Mouse (Mus musculus): ENCODE measurements around the gene Serpina3a. TPM values are rescaled to one million over a fixed set of nuclear protein-coding genes. Genes with fewer than 3 reads are reported as not detected.
A peak's percentile ranks its signal among the peaks of the same experiment; 100 is the strongest.
"Not testable (repeated sequence)": the region's sequence is repeated elsewhere in the genome, so short reads cannot be mapped to it uniquely, and the experiment has no call there.

Gene Serpina3a
- total RNA-seq (2021) = not detected
- long read RNA-seq, experiment 1 = 0 reads
- long read RNA-seq, experiment 2 = 0 reads

DNA sequence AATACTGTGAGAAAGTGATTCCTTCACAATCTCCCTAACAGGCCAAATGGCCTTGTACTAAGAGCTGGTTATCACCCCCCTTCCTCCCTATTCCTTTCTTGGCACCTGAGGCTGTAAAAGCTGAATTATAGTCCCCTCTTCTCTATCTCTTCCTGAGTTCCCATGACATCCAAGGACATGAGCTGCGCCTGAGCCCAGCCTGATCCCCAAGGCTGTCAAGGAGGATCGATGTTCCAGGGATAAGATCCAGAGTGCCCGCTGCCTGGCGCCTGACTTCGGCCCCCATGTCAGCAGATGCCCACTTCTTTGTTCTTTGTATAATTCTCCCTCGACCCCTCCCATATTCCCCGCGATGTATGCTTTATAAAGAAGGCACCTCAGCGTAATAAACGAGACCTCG, at the start of gene Serpina3a:
Serpina3a (plus strand) TSS at position 392 of the 400 bp plus-strand sequence.
- not testable (repeated sequence) for DNase-seq

DNA sequence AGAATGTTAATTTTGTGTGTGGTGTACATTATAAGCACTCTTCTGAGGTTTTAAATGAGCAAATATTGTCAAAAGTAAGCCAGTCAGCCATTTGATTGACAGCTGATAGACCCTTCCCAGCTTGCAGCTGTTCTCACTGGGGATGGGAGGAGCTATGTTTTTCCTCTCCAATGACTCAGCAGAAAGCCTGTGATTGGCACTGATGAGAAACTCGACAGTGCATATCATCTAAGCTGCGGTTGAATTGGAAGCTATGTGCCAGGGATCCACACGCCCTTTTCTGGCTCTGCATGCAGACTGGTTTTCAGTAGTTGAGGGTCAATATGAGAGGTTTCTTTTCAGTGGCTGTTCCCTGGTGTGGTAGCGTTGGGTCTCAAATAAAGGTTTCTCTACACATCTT, 48.0 kb upstream of the Serpina3a start:
- DNase-seq = peak in 1 of 2 experiments; percentile 18

DNA sequence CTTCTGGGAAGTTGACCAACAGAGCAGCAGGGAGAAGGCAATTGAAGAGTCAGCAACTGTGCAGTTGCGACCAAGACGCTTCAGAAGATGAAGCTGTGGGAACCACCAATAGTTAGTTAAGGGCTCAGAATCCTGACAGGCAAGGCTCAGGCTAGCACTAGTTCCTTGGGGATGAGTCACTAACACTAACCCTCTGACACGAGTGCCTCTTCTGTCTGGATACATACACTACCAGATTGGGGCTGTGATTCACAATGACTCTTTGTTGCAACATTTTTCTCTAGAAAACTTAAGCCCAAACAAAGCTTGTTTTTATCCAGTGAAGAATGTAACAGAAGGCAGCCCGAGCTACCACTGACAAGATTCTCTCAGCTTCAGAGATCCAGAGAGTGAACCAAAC, 47.5 kb upstream of the Serpina3a start:
- peak in 1 of 2 experiments; percentile 19 for DNase-seq

DNA sequence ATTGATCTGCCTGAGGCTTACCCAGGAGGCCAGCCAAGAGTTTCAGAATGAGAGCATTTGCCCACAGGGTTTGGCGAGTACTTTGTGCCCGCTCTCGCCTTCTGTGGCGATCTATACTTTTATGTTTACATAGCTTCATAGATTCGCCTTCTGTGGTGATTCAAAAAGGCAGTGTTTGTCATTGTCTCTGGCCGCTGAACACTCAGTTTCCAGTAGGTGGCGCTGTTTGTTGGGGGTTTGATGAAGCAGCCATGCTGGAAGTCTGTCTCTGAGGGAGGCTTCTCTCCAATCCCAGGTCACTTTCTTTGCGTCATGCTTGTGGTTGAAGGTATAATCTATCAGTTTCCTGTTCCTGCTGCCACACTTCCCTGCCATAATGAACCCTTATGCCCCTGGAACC, 46.3 kb upstream of the Serpina3a start:
- peak; percentile 55 to 80 for DNase-seq

DNA sequence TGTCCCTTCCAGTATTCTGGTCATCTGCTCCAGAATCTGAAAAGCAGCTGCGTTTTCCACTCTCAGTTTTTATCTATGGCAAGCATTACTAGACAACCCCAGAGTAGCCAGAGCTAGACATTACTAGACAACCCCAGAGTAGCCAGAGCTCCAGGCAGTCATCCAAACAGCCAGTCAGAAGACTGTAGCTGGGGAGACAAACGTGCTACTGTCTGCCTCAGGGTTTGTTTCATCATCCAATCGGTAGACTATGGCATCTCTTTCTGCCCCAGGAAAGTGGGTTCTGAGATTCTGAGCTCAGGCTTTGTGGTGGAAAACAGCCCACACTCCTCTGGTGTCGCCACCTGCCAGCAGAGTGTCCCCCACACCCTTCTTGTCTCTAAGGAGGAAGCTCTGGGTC, 45.0 kb upstream of the Serpina3a start:
- peak; percentile 76 to 84 for DNase-seq

DNA sequence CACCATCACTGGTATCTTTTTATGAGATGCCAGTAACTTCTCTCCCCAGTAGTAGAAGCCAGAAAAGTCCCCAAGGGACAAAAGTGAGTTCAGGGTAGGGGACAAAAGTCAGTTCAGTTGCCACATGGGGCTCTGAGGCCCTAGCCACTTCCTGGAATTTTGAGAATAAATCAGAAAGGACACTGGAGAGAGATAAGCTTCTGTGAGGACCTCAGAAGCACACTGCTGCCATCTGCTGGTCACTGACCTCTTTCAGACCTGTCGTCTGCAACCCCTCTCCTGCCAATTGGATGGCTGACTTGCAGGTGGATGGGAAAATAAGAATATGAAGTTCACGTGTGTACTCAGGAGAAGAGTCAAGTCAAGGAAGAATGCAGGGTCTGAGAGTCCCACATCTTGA, 42.9 kb upstream of the Serpina3a start:
- DNase-seq = peak; percentile 62 to 87

DNA sequence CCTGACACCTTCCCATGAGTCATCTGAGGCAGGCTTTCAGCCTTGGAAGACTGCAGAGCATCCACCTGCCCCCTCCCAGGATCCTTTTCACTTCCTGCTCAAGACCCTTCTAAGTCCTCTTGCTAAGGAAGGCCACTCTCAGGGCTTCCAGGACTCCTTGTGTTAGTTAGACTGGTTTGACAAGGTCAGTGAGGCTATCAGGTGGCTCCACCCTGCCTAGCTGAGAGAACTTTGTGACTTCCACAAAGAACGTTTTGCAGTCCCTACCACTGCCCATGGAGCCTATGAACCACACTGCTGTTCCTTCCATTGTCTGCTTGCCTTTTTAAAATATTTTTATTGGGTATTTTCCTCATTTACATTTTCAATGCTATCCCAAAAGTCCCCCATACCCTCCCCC, 40.8 kb upstream of the Serpina3a start:
- no peak for DNase-seq

DNA sequence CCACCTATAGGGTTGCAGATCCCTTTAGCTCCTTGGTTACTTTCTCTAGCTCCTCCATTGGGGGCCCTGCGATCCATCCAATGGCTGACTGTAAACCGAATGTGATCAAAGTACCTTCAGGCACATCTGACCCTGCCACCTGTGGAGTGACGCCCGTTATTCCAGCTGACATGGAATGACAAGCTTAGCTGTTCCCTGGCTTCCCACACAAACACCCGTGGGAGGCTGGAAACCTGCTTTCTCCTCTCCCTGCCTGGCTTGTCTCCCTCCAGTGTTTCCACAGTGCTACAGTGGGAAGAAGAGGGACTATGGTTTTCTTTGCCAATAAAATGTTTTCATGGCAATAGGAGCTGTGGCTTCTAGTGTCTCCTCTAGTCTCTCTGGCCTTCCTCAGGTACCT, 40.2 kb upstream of the Serpina3a start:
- DNase-seq = no peak

DNA sequence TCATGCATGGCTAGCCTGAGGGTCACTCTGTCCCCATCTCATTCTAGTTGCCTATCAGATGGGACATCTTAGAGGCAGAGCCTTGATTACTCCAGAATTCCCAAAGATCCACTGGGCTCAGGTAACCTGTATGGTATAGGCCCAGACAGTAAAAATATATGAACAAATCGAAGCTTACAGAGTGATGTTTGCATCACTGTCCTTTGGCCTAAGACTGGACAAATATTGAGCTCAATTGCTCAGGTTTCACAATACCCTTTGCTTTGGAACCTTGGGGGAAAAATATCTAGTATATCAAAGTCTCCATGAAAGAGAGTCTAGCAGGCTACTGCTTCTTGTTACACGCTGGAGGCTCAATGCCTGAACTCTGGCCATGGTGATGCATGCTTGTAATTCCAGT, 22.4 kb upstream of the Serpina3a start:
- no peak for DNase-seq

DNA sequence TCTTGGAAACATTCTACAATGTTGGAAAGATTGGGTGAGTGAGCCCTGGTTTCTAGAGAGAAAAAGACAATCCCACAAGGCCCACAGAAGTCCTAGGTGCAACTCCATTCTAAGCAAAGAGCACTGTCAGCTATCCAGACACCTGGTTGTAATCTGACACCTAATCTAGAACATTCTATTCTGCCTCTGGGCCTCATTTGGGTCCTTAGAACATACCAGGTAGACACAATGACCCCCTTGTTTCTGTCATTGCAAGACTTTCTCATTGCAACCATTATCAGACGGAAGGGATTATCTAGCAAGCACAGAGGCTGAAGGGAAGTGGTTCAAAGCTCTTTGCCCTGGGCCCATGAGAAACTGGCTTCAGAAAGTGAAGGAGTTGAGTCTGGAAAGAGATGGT, 21.2 kb upstream of the Serpina3a start:
- DNase-seq = no peak

DNA sequence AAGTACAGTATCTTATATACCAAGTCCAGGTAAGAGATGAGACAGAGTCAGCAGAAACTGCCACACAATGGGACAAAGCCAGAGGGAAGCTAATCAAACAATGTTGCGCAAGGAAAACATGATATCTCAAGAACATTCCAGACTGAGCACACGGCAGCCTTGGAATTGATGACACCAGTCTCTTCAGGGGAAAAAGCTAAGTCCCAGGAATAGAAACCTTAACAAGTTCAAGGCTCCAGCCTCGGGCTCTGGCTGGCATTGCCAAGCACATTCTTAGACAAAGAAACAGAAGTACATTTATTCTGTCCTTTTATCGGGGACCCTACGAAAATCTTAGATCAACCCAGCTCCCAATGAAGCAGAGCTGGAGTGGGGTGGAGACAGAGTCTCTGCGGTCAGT, 11.8 kb upstream of the Serpina3a start, which contains the start of gene Serpina5:
Serpina5 (plus strand) TSS at position 346 of the 400 bp plus-strand sequence.
- DNase-seq = no peak

DNA sequence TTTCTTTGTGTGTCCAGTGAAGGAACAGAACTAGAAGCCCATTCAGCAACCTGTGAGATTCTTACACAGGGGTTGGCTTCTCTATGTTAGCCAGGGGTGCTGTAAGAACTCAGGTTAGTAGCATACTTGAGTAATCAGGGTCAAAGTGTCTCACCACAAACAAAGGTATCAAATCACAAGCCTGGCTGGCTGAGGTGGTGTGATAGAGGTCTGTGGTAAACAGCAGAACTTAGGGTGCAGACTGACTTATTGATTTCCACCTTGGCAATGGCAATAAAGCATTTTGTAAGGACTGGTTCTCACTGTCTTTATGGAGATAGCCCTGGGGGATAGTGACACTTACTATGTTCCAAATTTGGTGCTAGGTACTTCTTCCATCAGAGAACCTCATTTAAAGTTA, 6.7 kb upstream of the Serpina3a start:
- DNase-seq = no peak

DNA sequence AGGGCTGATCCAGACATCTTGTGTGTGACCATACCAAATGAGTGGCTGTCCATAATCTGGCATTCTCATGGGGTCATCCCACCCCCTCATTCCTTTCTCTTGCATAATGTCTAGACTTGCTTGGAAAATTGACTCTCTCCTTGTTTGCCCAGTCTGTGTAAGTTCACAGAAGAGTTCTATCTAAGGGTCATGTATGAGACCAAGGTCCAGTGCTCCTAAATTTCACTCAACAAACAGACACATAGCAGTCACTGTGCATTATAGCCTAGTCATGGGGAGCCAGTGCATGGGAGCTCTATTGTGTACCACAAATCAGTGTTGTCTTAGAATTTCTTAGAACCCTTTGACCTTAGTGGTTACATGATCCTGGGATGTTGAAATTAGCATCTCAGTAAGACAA, 5.6 kb upstream of the Serpina3a start:
- DNase-seq = no peak

DNA sequence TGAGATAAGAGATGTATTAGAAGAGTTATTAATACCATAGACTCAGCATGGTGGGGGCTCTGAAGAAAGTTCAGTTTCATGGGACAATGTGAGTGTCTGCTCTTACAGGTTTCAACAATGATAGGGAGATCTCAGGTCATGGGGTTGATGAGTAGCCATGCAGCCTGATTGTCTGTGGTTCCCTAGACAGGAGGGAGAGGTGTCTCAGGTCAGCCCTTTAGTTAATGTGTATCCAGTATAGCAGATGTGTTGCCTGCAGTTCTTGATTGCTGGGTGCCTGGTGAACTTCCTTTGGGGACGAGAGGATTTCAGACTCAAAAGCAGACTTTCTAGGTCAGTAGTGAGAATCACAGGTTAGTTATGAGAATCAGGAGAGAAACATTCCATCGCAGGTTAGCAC, 4.0 kb upstream of the Serpina3a start:
- no peak for DNase-seq

DNA sequence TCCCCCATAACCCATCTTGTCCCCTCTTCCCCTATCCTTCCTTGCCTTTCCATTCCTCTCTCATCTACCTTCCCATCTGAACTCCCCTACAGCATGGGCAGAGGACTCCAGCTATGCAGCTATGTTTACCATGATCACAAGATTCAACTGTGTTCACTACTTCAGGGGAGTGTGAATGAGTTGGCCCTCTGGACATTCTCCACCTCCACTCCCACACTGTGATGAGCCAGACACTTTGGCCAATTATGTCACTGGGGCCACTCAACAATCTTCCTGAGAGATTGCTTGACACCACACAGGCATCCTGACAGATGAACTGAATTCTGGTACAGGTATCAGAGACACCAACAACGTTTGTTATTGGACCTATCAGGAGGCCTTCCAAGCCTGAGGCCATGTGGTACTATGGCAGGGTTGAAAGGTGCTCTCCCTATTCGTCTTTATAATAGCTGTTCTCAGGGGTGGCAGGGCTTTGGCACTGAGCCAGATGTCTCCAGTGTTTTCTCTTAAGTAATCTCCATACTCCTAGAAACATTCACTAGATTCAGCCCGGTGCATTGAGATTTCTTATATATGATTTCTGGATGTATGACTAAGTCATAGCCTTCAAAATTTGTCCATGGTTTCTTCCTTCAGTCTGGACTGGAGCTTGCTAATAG, 2.5 kb downstream of the Serpina3a start:
- DNase-seq = no peak

DNA sequence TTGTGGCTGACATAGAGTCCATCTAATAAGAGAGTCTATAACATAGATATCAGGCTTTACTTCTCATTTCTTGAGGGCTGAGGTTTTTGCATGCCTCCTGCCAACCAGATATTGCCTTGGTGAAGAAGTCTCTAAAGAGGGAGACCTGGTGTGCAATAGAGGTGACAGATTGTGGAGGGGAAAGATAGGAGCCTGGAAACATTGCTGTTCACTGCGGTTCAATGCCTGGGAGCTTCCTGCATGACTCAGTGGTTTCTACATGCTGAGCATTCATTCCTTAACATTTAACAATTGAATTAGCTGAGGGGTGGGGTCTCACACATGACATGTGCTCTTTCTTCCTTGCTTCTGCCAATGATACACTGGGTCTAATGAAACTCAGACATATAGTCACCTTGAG, 10.6 kb downstream of the Serpina3a start:
- DNase-seq = no peak

DNA sequence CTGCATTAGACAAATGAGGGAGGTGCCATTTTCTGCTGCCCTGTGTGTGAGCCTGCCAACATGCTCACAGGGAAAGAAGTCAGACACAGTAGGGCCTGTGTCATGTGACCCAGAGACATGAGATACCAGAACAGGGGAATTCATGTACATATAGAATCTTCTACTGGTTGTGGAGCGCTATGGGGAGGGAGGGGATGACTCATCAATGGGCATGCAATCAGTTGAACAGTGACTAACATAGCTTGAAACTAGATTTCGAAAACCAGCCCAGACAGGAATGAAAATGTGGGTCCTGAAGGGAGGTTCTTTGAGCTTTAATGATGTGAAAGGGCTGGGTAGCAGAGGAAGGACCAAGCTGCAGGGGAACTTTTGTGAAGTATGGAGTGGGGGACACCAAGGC, 11.5 kb downstream of the Serpina3a start:
- DNase-seq = no peak

DNA sequence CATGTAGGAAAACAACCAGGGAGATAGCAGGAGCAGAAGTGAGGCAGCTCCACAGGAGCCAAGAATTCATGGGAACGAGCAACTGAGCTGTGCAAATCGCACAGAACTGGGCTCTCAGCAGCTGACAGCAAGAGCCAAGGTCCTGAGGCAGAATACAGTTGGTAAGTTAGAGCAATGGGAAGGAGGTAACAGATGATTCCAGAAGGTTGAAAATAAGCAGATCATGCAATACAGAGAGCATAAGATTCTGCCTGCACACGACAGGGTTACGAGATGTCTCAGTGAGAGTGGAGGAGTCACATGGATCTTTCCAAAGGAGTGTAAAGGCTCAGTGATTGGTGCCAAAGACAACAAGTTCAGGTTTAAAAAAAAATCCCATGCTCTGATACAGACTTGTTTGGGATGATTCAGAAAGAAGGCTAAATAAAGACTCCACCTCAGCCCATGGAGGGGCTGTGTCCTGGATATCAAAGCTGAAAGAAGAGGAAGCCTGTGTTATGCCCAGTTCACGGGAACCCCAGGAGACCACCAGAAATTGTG, 12.6 kb downstream of the Serpina3a start:
- DNase-seq = peak in 1 of 2 experiments; percentile 12

DNA sequence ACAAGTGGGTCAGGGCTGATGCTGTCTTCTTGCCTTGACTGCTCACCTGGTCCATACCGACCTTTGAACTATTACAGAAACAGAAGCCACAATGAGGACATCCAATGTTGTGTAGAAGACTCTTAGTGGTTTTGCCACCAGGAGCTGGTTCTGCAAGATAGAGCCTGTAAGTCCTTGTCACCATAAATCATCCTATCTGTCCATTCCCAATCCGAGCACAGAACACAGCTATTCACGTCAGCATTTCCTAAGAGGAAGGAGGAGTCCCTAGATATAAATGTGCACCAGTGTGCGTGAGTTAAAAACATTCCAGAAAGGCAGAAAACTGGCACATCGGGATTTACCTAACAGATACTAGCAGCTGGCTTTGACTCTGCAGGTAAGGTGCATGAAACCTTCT, 15.2 kb downstream of the Serpina3a start, which contains the start of gene Serpina3b:
Serpina3b (plus strand) TSS at position 301 of the 400 bp plus-strand sequence.
- no peak for DNase-seq

DNA sequence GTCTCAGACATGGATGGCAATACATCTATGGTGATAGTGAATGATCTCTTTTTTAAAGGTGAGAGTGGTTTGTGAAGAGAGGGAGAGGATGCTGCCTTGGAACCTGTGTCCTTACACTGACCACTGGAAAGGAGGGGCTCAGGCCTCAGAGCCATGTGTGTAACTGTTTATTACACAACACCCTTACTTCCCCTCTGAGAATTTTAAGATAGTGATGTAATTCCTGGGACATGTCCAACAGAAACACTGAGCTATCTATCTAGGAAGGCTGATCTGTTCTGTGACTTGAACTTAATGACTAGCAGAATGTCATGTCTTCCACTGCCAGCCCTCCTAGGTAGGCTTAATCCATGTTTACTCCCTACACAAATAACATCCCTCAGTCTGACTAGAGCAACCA, 18.5 kb downstream of the Serpina3a start:
- peak; percentile 62 to 66 for DNase-seq

DNA sequence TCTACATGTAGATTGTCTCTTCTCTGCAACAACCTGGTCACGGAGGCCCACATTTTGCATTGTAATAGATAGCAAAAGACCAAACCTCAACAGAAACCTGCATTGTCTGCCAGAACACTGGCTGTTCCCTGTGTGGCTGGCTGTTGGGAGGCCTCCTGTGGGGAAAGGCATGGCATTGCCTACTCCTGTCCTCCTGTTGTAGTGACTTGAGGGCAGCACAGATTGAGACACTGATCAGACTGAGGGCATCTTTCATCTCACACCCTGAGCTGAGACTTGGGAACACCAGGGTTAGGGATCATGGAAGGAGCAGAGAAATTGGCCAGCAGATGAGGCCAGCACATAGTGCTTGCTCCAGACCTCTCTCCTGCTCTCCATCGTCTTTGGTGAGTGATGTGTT, 25.7 kb downstream of the Serpina3a start:
- DNase-seq = no peak

DNA sequence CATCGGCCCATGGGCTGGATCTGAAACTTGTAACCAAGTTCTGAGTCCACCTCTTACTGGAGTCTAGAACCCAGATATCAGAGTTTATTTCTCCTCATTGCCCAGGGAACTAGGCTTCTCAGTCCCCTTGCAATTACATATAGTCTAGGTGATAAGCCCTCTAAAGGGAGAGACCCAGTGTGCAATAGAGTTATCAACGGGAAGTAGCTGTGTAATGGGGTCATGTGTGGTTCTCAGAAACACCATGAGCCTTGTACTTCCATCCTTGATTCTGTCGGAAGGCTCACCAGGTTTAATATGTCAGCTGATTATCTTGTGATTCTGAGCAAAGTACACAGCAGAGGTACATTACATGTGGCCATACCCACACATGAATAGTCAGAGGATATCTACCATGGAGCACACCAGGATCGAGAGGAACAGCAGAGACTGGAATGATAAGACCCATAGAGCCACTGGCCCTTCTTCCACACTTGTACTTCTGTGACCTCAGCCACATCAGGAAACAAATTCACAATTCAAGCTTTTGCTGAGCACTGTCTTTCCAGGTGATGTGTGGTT, 28.1 kb downstream of the Serpina3a start:
- DNase-seq = no peak

DNA sequence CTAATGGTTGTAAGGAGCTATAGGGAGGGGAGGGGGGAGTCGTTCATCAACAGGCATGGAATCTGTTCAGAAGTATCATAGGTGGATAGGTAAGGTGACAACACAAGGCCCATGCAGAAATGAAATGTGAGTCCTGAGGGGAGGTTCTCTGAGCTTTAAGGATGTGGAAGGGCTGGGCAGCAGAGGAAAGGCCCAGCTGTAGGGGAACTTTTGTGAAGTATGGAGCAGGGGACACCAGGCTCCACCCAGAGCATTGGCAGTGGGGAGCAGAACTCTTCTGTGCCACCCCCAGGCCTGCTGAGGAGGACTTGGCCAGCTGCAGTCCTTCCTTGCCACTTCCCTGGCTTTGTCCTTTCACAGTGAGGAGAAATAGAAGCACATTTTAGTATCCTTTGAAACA, 29.0 kb downstream of the Serpina3a start:
- DNase-seq = no peak

DNA sequence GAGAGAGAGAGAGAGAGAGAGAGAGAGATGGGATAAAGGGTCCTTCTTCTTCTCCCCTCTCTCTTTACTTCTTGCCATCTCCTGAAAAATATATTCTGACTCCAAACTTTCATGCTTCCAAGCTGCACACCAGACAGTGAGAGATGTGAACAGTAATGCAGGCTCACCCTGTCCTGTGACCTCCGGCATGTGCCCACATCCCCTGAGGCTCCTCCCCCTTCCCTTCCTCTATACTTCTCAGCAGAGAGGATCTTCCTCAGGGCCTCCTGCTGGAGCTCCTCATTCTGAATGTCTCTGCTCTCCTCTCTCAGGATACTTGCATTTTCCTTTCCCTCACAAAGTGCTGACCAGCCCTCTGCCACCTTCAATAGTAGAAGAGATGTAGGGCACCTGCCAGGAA, 29.9 kb downstream of the Serpina3a start:
- no peak for DNase-seq

All from heart, adult 18-20 months (tissue).